Mouse (Mus musculus): ENCODE results near the gene 4930452B06Rik.

4930452B06Rik gene

GRCm38 (mm10) chr14:8517681-8518080 is 148.4 kb downstream of the 4930452B06Rik start:
- no peak for DNase-seq

GRCm38 (mm10) chr14:8514071-8514470 is 152.0 kb downstream of the 4930452B06Rik start:
- DNase-seq: no peak

DNA sequence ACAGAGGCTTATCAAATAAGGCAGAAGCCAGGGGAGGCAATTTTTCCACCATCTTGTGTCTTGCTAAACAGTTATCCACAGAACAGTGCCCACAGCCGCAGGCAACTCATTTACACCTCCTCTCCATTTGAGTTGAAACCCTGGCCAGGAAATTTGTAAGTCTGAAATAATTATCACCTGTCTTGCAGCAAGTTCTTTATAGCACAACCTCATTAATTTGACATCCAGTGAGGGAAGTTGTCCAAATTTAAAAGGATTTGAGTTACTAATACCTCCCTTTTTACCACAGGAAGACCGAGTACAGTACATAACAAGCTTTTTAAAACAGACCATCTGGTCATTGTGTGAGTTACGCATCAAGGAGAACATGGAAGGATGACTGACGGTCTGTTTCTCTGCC is 154.8 kb downstream of the 4930452B06Rik start:
- no peak for DNase-seq

DNA sequence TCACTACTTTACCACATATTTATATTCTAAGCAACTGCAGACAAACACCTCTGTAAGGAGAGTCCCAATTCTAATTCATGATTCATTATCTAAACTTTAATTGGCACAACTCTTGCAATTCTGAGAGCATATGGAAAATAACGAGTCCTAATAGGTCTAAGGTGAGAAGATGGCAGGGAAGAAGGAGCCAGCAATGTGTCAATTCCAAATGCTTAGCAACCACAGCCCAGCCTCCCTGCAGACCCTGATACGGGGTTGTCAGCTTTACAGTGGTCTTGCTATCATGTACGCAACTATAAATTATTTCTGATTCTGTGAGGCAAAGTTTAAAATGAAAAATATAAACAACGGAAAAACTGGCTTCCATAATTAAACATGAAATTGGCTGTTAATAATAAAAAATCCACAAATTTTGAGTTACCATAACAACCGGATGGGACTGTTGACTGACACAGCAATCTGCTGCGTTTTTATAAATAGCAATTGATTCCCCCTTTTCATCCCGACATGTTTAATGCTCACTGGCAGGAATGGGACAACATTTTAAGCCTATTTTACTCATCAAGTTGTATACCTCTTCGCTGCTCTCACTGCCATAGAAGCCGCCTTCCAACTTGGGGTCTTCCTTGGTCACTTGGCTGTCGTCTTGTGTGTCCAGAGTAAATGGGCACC is 155.6 kb downstream of the 4930452B06Rik start:
- no peak for DNase-seq

DNA sequence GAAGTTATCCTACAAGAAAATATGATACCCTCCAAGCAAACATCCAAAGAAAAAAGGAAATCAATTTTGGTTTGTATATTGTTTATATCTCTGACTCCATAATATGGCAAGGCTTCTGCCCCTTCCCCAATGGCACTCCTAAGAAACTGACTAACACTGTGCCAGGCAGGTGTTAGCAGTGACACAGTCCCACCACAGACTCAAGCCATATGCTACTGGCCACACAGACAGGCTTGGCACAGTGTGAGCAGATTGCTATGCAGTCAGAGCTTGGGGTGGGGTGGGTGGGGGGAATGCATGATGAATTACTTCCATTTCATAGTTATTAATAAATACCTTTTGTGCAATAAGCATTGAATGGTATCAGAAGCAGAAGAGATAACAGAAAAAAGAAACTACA is 157.4 kb downstream of the 4930452B06Rik start:
- no peak for DNase-seq

GRCm38 (mm10) chr14:8504206-8504605 is 161.8 kb downstream of the 4930452B06Rik start:
- DNase-seq: no peak

- no peak for DNase-seq
These were observed 162.7 kb downstream of the 4930452B06Rik start for GRCm38 (mm10) chr14:8503345-8503744.

- DNase-seq: no peak
These were observed 163.5 kb downstream of the 4930452B06Rik start for GRCm38 (mm10) chr14:8502496-8502895.

DNA sequence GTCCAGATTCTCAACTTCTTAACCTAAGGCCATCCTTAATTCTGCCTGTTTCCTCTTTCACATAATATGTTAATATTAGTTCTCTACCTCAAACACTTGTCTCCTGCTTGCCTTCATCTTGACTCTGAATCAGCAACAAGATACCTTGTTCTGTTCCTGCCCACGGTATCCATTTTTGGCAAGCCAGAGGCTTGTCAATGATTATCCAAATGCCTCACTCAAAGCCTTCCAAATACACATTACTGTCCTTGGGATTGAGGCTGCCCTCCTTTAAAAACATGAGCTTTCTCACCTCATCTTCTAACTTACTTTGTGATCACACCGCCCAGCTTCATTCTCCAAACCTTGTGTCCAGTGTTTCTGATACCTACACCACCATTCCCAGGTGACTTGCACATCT is 170.3 kb downstream of the 4930452B06Rik start:
- no peak for DNase-seq

- no peak for DNase-seq
These were observed 171.1 kb downstream of the 4930452B06Rik start for GRCm38 (mm10) chr14:8494952-8495351.

- no peak for DNase-seq
These were observed 171.8 kb downstream of the 4930452B06Rik start for GRCm38 (mm10) chr14:8494260-8494659.

GRCm38 (mm10) chr14:8478098-8478497 is 187.9 kb downstream of the 4930452B06Rik start:
- DNase-seq: no peak

GRCm38 (mm10) chr14:8477348-8477747 is 188.7 kb downstream of the 4930452B06Rik start:
- DNase-seq: no peak

DNA sequence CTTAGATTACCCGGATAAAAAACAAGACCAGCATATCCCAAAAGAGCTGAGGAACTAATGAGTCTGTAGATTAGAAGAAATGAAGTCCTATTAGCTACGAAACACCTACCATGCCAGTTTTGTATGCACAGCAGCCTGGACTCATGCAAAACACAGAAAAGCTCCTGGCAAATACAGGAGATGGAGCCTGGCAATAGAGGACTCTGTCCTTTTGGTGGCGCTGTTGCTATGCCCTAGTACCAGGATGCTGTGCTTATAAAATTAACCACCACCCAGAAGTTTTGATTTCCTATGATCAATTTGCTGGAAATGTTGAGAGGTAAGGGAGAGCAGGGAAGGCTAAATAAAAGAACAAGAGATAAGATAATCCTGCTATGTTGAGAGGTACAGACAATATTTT is 189.4 kb downstream of the 4930452B06Rik start:
- DNase-seq: no peak

- DNase-seq: no peak
These were observed 190.2 kb downstream of the 4930452B06Rik start for GRCm38 (mm10) chr14:8475851-8476250.

DNA sequence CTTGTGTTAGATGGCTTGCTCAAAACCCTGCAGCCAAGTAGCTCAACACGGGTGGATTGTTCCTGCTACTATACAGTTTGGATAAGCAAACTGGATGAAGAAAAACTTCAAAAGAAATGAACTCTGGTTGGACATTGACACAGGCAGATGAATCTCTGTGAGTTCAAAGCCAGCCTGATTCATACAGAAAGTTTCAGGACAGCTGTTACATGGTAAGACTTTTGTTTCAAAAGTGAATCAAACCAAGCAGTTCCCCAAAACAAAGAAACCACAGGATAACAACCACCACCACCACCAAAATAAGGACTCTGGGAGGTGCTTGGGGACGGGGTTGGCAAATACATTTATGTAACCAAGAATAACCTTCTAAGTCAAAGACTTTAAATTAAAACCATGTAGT is 193.2 kb downstream of the 4930452B06Rik start:
- DNase-seq: no peak

DNA sequence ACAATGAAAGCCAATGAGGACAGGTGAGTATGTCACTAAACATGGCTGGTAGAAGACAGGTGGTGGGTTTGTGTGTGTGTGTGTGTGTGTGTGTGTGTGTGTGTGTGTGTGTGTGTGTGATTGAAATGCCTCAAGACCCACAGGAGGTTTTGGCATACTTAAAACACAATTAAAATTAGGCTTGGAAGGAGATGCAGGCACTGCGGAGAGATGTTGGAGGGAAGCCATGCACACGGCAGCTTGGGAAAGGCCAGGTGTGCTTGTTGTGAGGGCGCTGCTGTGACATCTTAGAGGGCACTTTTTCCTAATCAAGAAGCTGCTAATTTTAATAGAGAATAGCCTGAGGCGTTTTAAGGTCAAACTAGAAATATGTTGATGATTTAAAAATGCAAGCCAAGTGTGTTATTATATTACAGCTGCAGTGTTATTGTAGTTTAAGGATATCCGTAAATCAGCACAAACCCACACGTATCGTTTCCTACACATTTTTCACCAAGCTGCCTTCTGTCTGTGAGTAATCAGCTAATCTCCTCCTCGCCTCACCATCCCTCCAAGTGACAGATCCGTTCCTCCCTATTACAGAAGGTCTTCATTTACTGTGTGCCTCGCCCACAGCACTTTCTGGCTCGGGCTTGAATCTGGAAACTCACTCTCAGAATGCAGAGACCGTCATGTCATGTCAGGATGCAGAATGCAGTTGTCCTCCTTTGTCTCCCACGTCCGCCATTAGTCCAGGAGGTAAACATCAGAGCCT is 201.5 kb downstream of the 4930452B06Rik start:
- DNase-seq: no peak

DNA sequence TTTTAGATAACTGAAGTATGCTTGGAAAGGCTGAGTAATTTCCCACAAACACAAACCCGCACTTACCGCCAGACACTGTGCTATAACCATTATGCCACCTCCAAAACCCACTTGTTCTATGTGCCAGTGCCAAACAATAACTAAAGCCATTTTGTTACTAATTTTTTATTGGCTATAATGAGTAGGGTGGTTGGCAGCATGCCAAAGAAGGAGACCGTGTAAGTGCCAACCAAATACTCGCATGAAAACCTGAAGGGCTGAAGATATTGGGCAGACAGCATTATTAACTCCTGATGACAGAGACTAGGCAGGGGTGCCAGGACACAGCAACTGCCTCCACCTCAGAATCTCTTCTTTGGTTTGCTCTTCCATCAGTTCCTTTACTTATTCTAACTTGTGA is 203.1 kb downstream of the 4930452B06Rik start:
- no peak for DNase-seq

DNA sequence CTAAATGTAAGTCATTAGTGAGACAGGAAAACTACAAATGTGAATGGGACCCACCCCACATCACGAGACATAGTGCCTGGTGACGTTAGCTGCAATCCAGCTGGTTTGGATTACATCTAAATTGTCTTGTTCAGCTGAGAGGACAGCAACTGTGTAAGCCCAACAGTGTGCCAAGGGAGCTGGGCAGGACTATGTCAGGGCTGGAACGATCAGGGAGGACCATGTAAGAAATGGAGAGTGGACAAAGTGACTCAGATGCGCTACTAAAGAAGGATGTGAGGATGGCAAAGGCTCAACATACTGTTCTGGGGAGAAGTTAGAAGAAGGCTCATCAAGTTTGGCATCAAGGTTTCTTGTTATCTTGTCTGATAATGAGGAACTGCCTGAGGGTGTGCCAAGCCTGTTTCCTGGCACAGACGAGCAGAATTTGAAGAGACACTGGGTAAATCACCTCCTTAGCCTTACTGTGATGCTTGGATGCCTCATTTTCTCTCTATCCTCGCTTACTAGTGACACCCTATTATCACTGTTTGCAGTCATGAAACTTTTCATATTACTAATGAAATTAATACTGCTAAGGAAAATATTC is 203.6 kb downstream of the 4930452B06Rik start:
- no peak for DNase-seq

GRCm38 (mm10) chr14:8460226-8461129 is 205.6 kb downstream of the 4930452B06Rik start:
- no peak for DNase-seq

DNA sequence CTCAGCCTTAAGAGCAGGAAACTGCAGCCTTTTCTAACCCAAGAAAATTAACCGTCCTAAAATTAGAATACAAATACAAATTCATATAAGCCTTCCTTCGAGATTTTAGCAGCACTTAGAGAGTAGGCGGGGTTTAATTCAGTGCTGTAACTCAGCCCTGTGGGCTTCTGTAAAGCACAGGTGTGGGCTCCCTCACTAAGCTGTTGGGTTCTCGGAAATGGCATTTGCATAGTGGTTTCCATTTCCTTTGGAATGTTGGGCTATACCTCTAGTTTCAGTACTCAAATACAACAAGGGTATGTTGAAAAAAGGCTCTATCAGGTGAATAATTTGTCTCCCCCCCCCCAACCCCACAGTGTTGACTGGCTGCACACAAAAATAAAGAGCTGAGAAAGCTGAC is 206.3 kb downstream of the 4930452B06Rik start:
- DNase-seq: no peak

GRCm38 (mm10) chr14:8451117-8451516 is 214.9 kb downstream of the 4930452B06Rik start:
- DNase-seq: no peak

- DNase-seq: no peak
These were observed 215.7 kb downstream of the 4930452B06Rik start for GRCm38 (mm10) chr14:8450342-8450741.

Measured in cerebellum, adult 9-11 months (tissue).